Mouse (Mus musculus) naive thymus-derived CD4-positive, alpha-beta T cell, adult 5 months (primary cell): ENCODE data around the gene Cldn6. TPM values are rescaled to one million over a fixed set of nuclear protein-coding genes. Genes with fewer than 3 reads are reported as not detected.

ENCODE experiments used
- polyA plus RNA-seq: library from polyadenylated mRNA; unstranded; fragments of 100-300 nt; shearing (Covaris generic); gene quantifications from one replicate; pipeline ENCODE4 v1.2.1, GENCODE M21; 2017

The Cldn6 gene
- not detected for polyA plus RNA-seq

GRCm38 (mm10) chr17:23679127-23679835 lies at the start of gene Cldn6:
Gene Cldn6, plus strand, starts transcription at chr17:23679249.

GRCm38 (mm10) chr17:23644613-23645495 lies 34.2 kb upstream of the Cldn6 start, which contains the start of gene Mmp25:
Gene Mmp25, minus strand, starts transcription at chr17:23645277.

GRCm38 (mm10) chr17:23660117-23660875 lies 18.8 kb upstream of the Cldn6 start, which contains the start of gene Bicdl2:
Gene Bicdl2, plus strand, starts transcription at chr17:23660506.

GRCm38 (mm10) chr17:23673424-23674073 lies 5.5 kb upstream of the Cldn6 start, which contains the start of the genes Hcfc1r1 and Thoc6:
Gene Hcfc1r1, plus strand, starts transcription at chr17:23673596.
Gene Thoc6, minus strand, starts transcription at chr17:23673882.

GRCm38 (mm10) chr17:23677236-23677679 lies 1.8 kb upstream of the Cldn6 start, which contains the start of gene Tnfrsf12a:
Gene Tnfrsf12a, minus strand, starts transcription at chr17:23677468.

GRCm38 (mm10) chr17:23683856-23684672 lies 5.0 kb downstream of the Cldn6 start, which contains the start of gene Cldn9:
Gene Cldn9, minus strand, starts transcription at chr17:23684026.

GRCm38 (mm10) chr17:23722376-23723125 lies 43.5 kb downstream of the Cldn6 start, which contains the start of gene 1520401A03Rik:
Gene 1520401A03Rik, minus strand, starts transcription at chr17:23722783.

GRCm38 (mm10) chr17:23725999-23726757 lies 47.1 kb downstream of the Cldn6 start, which contains the start of gene Pkmyt1:
Gene Pkmyt1, plus strand, starts transcription at chr17:23726336.

Other genes with a start within 250 kb of the Cldn6 start
- not detected for gene Vmn2r117, start 199.6 kb upstream of the Cldn6 start, polyA plus RNA-seq
- 8.3 TPM for gene Zfp213, start 115.0 kb upstream of the Cldn6 start, polyA plus RNA-seq
- not detected for gene Zfp13, start 79.8 kb upstream of the Cldn6 start, polyA plus RNA-seq
- 19.6 TPM for gene Zscan10, start 78.4 kb upstream of the Cldn6 start, polyA plus RNA-seq
- gene Mmp25, start 34.0 kb upstream of the Cldn6 start, polyA plus RNA-seq, result not detected
- not detected for gene Bicdl2, start 18.7 kb upstream of the Cldn6 start, polyA plus RNA-seq
- gene Hcfc1r1, start 5.7 kb upstream of the Cldn6 start, polyA plus RNA-seq, result 46.7 TPM
- gene Thoc6, start 5.4 kb upstream of the Cldn6 start, polyA plus RNA-seq, result 35.4 TPM
- gene Tnfrsf12a, start 1.8 kb upstream of the Cldn6 start, polyA plus RNA-seq, result 38.8 TPM
- not detected for gene Cldn9, start 4.8 kb downstream of the Cldn6 start, polyA plus RNA-seq
- gene 1520401A03Rik, start 43.5 kb downstream of the Cldn6 start, polyA plus RNA-seq, result 0.27 TPM
- 57.3 TPM for gene Pkmyt1, start 47.1 kb downstream of the Cldn6 start, polyA plus RNA-seq
- 1.00 TPM for gene Paqr4, start 61.6 kb downstream of the Cldn6 start, polyA plus RNA-seq
- gene Kremen2, start 66.6 kb downstream of the Cldn6 start, polyA plus RNA-seq, result 0.81 TPM
- 23.4 TPM for gene Flywch1, start 92.4 kb downstream of the Cldn6 start, polyA plus RNA-seq
- not detected for gene Flywch2, start 106.8 kb downstream of the Cldn6 start, polyA plus RNA-seq
- gene Srrm2, start 111.3 kb downstream of the Cldn6 start, polyA plus RNA-seq, result 1,111 TPM
- 324 TPM for gene Elob, start 149.9 kb downstream of the Cldn6 start, polyA plus RNA-seq
- gene Prss33, start 156.8 kb downstream of the Cldn6 start, polyA plus RNA-seq, result not detected
- not detected for gene Prss32, start 164.6 kb downstream of the Cldn6 start, polyA plus RNA-seq
- not detected for gene Prss41, start 164.9 kb downstream of the Cldn6 start, polyA plus RNA-seq
- gene Prss21, start 188.8 kb downstream of the Cldn6 start, polyA plus RNA-seq, result not detected
- not detected for gene Dcpp1, start 201.6 kb downstream of the Cldn6 start, polyA plus RNA-seq
- not detected for gene Dcpp2, start 201.6 kb downstream of the Cldn6 start, polyA plus RNA-seq
- not detected for gene Dcpp3, start 238.2 kb downstream of the Cldn6 start, polyA plus RNA-seq